Mouse (Mus musculus): Measurements from ENCODE around the gene Snrpa1. TPM values are rescaled to one million over a fixed set of nuclear protein-coding genes. Genes with fewer than 3 reads are reported as not detected.
"Not testable (repeated sequence)": the region's sequence is repeated elsewhere in the genome, so short reads cannot be mapped to it uniquely, and the experiment has no call there.

Gene Snrpa1
- 10 to 100 TPM; 31.0 to 43.2 (median 33.4) TPM for total RNA-seq (2022)

GRCm38 (mm10) chr7:66058703-66059102 is at the start of gene Snrpa1:
TSS of gene Snrpa1 (plus strand) at chr7:66059003.
- no peak for DNase-seq (ENCODE audit: low spot score in 2 of 2)

GRCm38 (mm10) chr7:66010518-66010917 is 48.3 kb upstream of the Snrpa1 start:
- no peak for DNase-seq (ENCODE audit: low spot score in 2 of 2)

GRCm38 (mm10) chr7:66027747-66028146 is 31.1 kb upstream of the Snrpa1 start:
- DNase-seq (ENCODE audit: low spot score in 2 of 2): no peak

GRCm38 (mm10) chr7:66028766-66029512 is 29.9 kb upstream of the Snrpa1 start:
- no peak for DNase-seq (ENCODE audit: low spot score in 2 of 2)

- DNase-seq (ENCODE audit: low spot score in 2 of 2): no peak
Measured at GRCm38 (mm10) chr7:66036809-66037208, 22.0 kb upstream of the Snrpa1 start.

- DNase-seq (ENCODE audit: low spot score in 2 of 2): no peak
Measured at GRCm38 (mm10) chr7:66038261-66038660, 20.5 kb upstream of the Snrpa1 start.

- DNase-seq (ENCODE audit: low spot score in 2 of 2): no peak
Measured at GRCm38 (mm10) chr7:66038730-66039129, 20.1 kb upstream of the Snrpa1 start.

GRCm38 (mm10) chr7:66040026-66040814 is 18.6 kb upstream of the Snrpa1 start:
- DNase-seq (ENCODE audit: low spot score in 2 of 2): no peak

GRCm38 (mm10) chr7:66043552-66044459 is 15.0 kb upstream of the Snrpa1 start, which contains the start of gene Gm45213:
TSS of gene Gm45213 (plus strand) at chr7:66043602.
- DNase-seq (ENCODE audit: low spot score in 2 of 2): no peak

- no peak for DNase-seq (ENCODE audit: low spot score in 2 of 2)
Measured at GRCm38 (mm10) chr7:66044617-66045016, 14.2 kb upstream of the Snrpa1 start.

GRCm38 (mm10) chr7:66046921-66047918 is 11.6 kb upstream of the Snrpa1 start:
- no peak for DNase-seq (ENCODE audit: low spot score in 2 of 2)

GRCm38 (mm10) chr7:66047975-66048374 is 10.8 kb upstream of the Snrpa1 start:
- no peak for DNase-seq (ENCODE audit: low spot score in 2 of 2)

- DNase-seq (ENCODE audit: low spot score in 2 of 2): no peak
Measured at GRCm38 (mm10) chr7:66048446-66049230, 10.2 kb upstream of the Snrpa1 start.

GRCm38 (mm10) chr7:66053946-66054483 is 4.8 kb upstream of the Snrpa1 start:
- no peak for DNase-seq (ENCODE audit: low spot score in 2 of 2)

GRCm38 (mm10) chr7:66055356-66055755 is 3.4 kb upstream of the Snrpa1 start:
- DNase-seq (ENCODE audit: low spot score in 2 of 2): not testable (repeated sequence)

- DNase-seq (ENCODE audit: low spot score in 2 of 2): peak; percentile 70 to 81
Measured at GRCm38 (mm10) chr7:66060066-66060956, 1.5 kb downstream of the Snrpa1 start.

GRCm38 (mm10) chr7:66061057-66061456 is 2.3 kb downstream of the Snrpa1 start:
- no peak for DNase-seq (ENCODE audit: low spot score in 2 of 2)

- DNase-seq (ENCODE audit: low spot score in 2 of 2): peak in 1 of 2 experiments; percentile 32
Measured at GRCm38 (mm10) chr7:66076411-66076810, 17.6 kb downstream of the Snrpa1 start.

Measured in layer of hippocampus, adult 8-10 months (tissue).